Mouse (Mus musculus): ENCODE data around the gene Zswim4. TPM values are rescaled to one million over a fixed set of nuclear protein-coding genes. Genes with fewer than 3 reads are reported as not detected.

Gene Zswim4
- total and polyA plus RNA-seq, 2 experiments: 2.8 to 8.4 TPM

- Histone ChIP-seq H3K27ac (replicated peaks; ENCODE audit: insufficient read depth, low read depth, low read length) (no peak overlapping the region), H3K4me3 (ENCODE audit: insufficient read depth, low read depth, low read length) (no peak overlapping the region), H3K4me1 (ENCODE audit: control insufficient read depth, insufficient read depth, low read length) (no peaks in the 10 kb centered on the region), H3K9ac (ENCODE audit: low read depth, low read length) (no peak overlapping the region), H3K79me2 (ENCODE audit: control insufficient read depth, insufficient read depth, low read length) (no peaks in the 10 kb centered on the region), H3K36me3 (ENCODE audit: control insufficient read depth, insufficient read depth, low read length) (no peaks in the 10 kb centered on the region), H3K27me3 (ENCODE audit: control insufficient read depth, insufficient read depth, low read length) (no peaks in the 10 kb centered on the region)
- TF ChIP-seq CTCF (IDR thresholded peaks at IDR 0.05; ENCODE audit: low read depth, low read length) (no peak), POLR2A (IDR thresholded peaks at IDR 0.05; ENCODE audit: extremely low read depth, insufficient read depth, low read length) (no peak)
- WGBS: 92% methylated on average over 2 of the region's 2 CpGs
- no peak for DNase-seq (ENCODE audit: extremely low read depth, low read depth, low spot score)
Measured at GRCm38 (mm10) chr8:84167696-84168095, 69.2 kb downstream of the Zswim4 start.

Other genes with a start within 250 kb of the Zswim4 start
- gene Samd1, start 239.4 kb downstream of the Zswim4 start, total RNA-seq (2014; rRNA removed): 4.0 and 7.2 TPM in 2 replicates
- gene Samd1, start 239.4 kb downstream of the Zswim4 start, polyA plus RNA-seq (2012; rRNA removed): 11.9 and 12.2 TPM in 2 replicates
- 0.20 and 0.46 TPM in 2 replicates for gene 1700067K01Rik, start 235.6 kb downstream of the Zswim4 start, total RNA-seq (2014; rRNA removed)
- gene 1700067K01Rik, start 235.6 kb downstream of the Zswim4 start, polyA plus RNA-seq (2012; rRNA removed): 0.11 and 0.26 TPM in 2 replicates
- 0.20 and 0.28 TPM in 2 replicates for gene 2210011C24Rik, start 224.9 kb downstream of the Zswim4 start, total RNA-seq (2014; rRNA removed)
- gene 2210011C24Rik, start 224.9 kb downstream of the Zswim4 start, polyA plus RNA-seq (2012; rRNA removed): 0.21 and 0.34 TPM in 2 replicates
- not detected in 2 replicates for gene Palm3, start 215.6 kb downstream of the Zswim4 start, total RNA-seq (2014; rRNA removed)
- not detected in 2 replicates for gene Palm3, start 215.6 kb downstream of the Zswim4 start, polyA plus RNA-seq (2012; rRNA removed)
- 1.4 and 1.5 TPM in 2 replicates for gene Il27ra, start 194.5 kb downstream of the Zswim4 start, total RNA-seq (2014; rRNA removed)
- gene Il27ra, start 194.5 kb downstream of the Zswim4 start, polyA plus RNA-seq (2012; rRNA removed): 1.4 and 2.1 TPM in 2 replicates
- gene Rln3, start 192.1 kb downstream of the Zswim4 start, total RNA-seq (2014; rRNA removed): not detected in 2 replicates
- not detected in 2 replicates for gene Rln3, start 192.1 kb downstream of the Zswim4 start, polyA plus RNA-seq (2012; rRNA removed)
- gene Gm10643, start 171.9 kb downstream of the Zswim4 start, total RNA-seq (2014; rRNA removed): 0.65 and 0.74 TPM in 2 replicates
- 0.10 TPM in 1 of 2 replicates, not detected in the other for gene Gm10643, start 171.9 kb downstream of the Zswim4 start, polyA plus RNA-seq (2012; rRNA removed)
- gene Rfx1, start 170.2 kb downstream of the Zswim4 start, total RNA-seq (2014; rRNA removed): 1.8 and 2.6 TPM in 2 replicates
- 6.4 and 8.3 TPM in 2 replicates for gene Rfx1, start 170.2 kb downstream of the Zswim4 start, polyA plus RNA-seq (2012; rRNA removed)
- gene Dcaf15, start 132.3 kb downstream of the Zswim4 start, total RNA-seq (2014; rRNA removed): 1.4 and 2.2 TPM in 2 replicates
- gene Dcaf15, start 132.3 kb downstream of the Zswim4 start, polyA plus RNA-seq (2012; rRNA removed): 9.2 and 9.9 TPM in 2 replicates
- gene Podnl1, start 111.1 kb downstream of the Zswim4 start, total RNA-seq (2014; rRNA removed): 0.13 TPM in 1 of 2 replicates, not detected in the other
- 0.51 and 0.86 TPM in 2 replicates for gene Podnl1, start 111.1 kb downstream of the Zswim4 start, polyA plus RNA-seq (2012; rRNA removed)
- 4.0 and 5.6 TPM in 2 replicates for gene Cc2d1a, start 89.1 kb downstream of the Zswim4 start, total RNA-seq (2014; rRNA removed)
- gene Cc2d1a, start 89.1 kb downstream of the Zswim4 start, polyA plus RNA-seq (2012; rRNA removed): 10.4 and 10.6 TPM in 2 replicates
- not detected in 2 replicates for gene 4930432K21Rik, start 89.0 kb downstream of the Zswim4 start, total RNA-seq (2014; rRNA removed)
- 0.07 and 0.11 TPM in 2 replicates for gene 4930432K21Rik, start 89.0 kb downstream of the Zswim4 start, polyA plus RNA-seq (2012; rRNA removed)
- gene Nanos3, start 51.8 kb downstream of the Zswim4 start, total RNA-seq (2014; rRNA removed): not detected in 2 replicates
- not detected in 2 replicates for gene Nanos3, start 51.8 kb downstream of the Zswim4 start, polyA plus RNA-seq (2012; rRNA removed)
- 103 and 115 TPM in 2 replicates for gene D8Ertd738e, start 12.7 kb upstream of the Zswim4 start, total RNA-seq (2014; rRNA removed)
- 99.3 and 105 TPM in 2 replicates for gene D8Ertd738e, start 12.7 kb upstream of the Zswim4 start, polyA plus RNA-seq (2012; rRNA removed)
- gene Mri1, start 20.3 kb upstream of the Zswim4 start, total RNA-seq (2014; rRNA removed): 17.1 and 25.8 TPM in 2 replicates
- 43.1 and 75.7 TPM in 2 replicates for gene Mri1, start 20.3 kb upstream of the Zswim4 start, polyA plus RNA-seq (2012; rRNA removed)
- gene Ccdc130, start 33.3 kb upstream of the Zswim4 start, total RNA-seq (2014; rRNA removed): 2.3 and 6.9 TPM in 2 replicates
- 8.7 and 19.1 TPM in 2 replicates for gene Ccdc130, start 33.3 kb upstream of the Zswim4 start, polyA plus RNA-seq (2012; rRNA removed)
- 0.20 and 0.28 TPM in 2 replicates for gene Cacna1a, start 151.4 kb upstream of the Zswim4 start, total RNA-seq (2014; rRNA removed)
- 2.1 and 3.2 TPM in 2 replicates for gene Cacna1a, start 151.4 kb upstream of the Zswim4 start, polyA plus RNA-seq (2012; rRNA removed)

All from liver, adult 2 months (tissue).